ENCODE assay signal across 14 mouse cellular contexts in the genomic region with DNA sequence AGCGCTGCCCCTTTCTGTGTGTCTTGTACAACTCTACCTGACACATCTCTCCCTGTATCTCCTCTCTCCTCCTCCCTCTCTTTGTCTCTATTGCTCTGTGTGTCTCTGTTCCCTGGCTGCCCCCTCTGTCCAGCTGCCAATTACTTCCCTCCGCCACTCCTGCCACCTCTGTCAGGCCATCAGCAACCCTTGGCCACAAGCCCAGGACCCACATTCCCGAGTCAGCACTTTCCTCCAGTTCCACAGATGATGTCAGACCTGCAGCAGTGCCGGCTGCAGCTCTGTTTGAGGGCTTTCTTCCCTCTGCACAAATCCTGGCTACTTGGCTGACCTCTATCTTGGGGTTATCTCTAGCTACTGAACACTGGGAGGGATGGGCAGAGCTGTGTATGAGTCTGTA. TPM values are rescaled to one million over a fixed set of nuclear protein-coding genes. Genes with fewer than 3 reads are reported as not detected.
DNase-seq lines count a peak whose midpoint lies in the region; ATAC-seq and TF ChIP-seq lines count a peak whose summit lies in the region.
"Had no signal": no experiment of that assay in that cellular context is flagged by ENCODE, and none has a peak within 500 bp of the region (broad histone marks: within the 10 kb centered on the region; RNA-seq: fewer than 3 reads in every experiment).

No protein-coding gene starts in this region.

- no peak for TF ChIP-seq EP300 in lung, postnatal 0 days (IDR thresholded peaks at IDR 0.05)

- TF ChIP-seq CTCF in gastrocnemius, adult 2 months (IDR thresholded peaks at IDR 0.05), result no peak
- no peak for TF ChIP-seq CTCF in lung, postnatal 0 days (IDR thresholded peaks at IDR 0.05)

- H3K27ac ChIP-seq in gastrocnemius, adult 2 months, result no peak overlapping the region
- no peak overlapping the region for H3K27ac ChIP-seq in lung, embryonic 15.5 days
- peak overlapping the region; percentile 48; the same call in 1 of the 2 replicates for H3K27ac ChIP-seq in heart, embryonic 13.5 days (replicated peaks)
- no peak overlapping the region for H3K27ac ChIP-seq in lung, postnatal 0 days (ENCODE audit: low read length)
- H3K27ac ChIP-seq in midbrain, embryonic 15.5 days, result no peak overlapping the region
- H3K27ac ChIP-seq in intestine, embryonic 15.5 days, result no peak overlapping the region
- H3K27ac ChIP-seq: forebrain, embryonic 13.5 days; midbrain, embryonic 12.5 days had no signal

- intact Hi-C loops in gastrocnemius, adult 2 months (cut with DNase I), result loop anchor here (5.0 to 10.0 kb wide), 2 partner anchors 89 to 1337 kb away; a partner anchor contains a TSS

- H3K9me3 ChIP-seq in lung, embryonic 15.5 days, result no peaks in the 10 kb centered on the region
- H3K9me3 ChIP-seq in heart, embryonic 13.5 days, result no peaks in the 10 kb centered on the region
- H3K9me3 ChIP-seq in lung, postnatal 0 days (ENCODE audit: low read length), result no peaks in the 10 kb centered on the region
- H3K9me3 ChIP-seq in midbrain, embryonic 15.5 days, result no peaks in the 10 kb centered on the region
- H3K9me3 ChIP-seq in intestine, embryonic 15.5 days, result no peaks in the 10 kb centered on the region
- H3K9me3 ChIP-seq: midbrain, embryonic 12.5 days had no signal

- no peak overlapping the region for H3K4me3 ChIP-seq in gastrocnemius, adult 2 months
- H3K4me3 ChIP-seq in lung, embryonic 15.5 days, result no peak overlapping the region
- no peak overlapping the region for H3K4me3 ChIP-seq in heart, embryonic 13.5 days
- H3K4me3 ChIP-seq in lung, postnatal 0 days (ENCODE audit: low read depth, low read length), result no peak overlapping the region
- H3K4me3 ChIP-seq in midbrain, embryonic 15.5 days, result no peak overlapping the region
- H3K4me3 ChIP-seq in intestine, embryonic 15.5 days (replicated peaks), result no peak overlapping the region
- H3K4me3 ChIP-seq: forebrain, embryonic 13.5 days; midbrain, embryonic 12.5 days had no signal

- no peak overlapping the region; the same call in 1 of the 2 replicates for H3K9ac ChIP-seq in lung, embryonic 15.5 days
- peak overlapping the region; percentile 44; the same call in 1 of the 2 replicates for H3K9ac ChIP-seq in heart, embryonic 13.5 days
- H3K9ac ChIP-seq in lung, postnatal 0 days (replicated peaks; ENCODE audit: low read depth), result no peak overlapping the region
- no peak overlapping the region for H3K9ac ChIP-seq in midbrain, embryonic 15.5 days
- H3K9ac ChIP-seq in intestine, embryonic 15.5 days, result no peak overlapping the region
- H3K9ac ChIP-seq: forebrain, embryonic 13.5 days; midbrain, embryonic 12.5 days had no signal

- DNase-seq in gastrocnemius, adult 2 months, result peak; percentile 62
- no peak for DNase-seq in gastrocnemius, adult 18-20 months (ENCODE audit: low spot score)
- no peak for DNase-seq in lung, postnatal 25 days (ENCODE audit: low spot score)
- DNase-seq in lung, postnatal 0 days (ENCODE audit: low spot score), result peak; percentile 57
- DNase-seq: thymus, adult 18-20 months had no signal

- H3K4me2 ChIP-seq in lung, embryonic 15.5 days, result no peak overlapping the region
- no peak overlapping the region for H3K4me2 ChIP-seq in heart, embryonic 13.5 days
- no peak overlapping the region for H3K4me2 ChIP-seq in lung, postnatal 0 days (replicated peaks; ENCODE audit: low read depth, low read length)
- H3K4me2 ChIP-seq in midbrain, embryonic 15.5 days, result no peak overlapping the region
- no peak overlapping the region for H3K4me2 ChIP-seq in intestine, embryonic 15.5 days (replicated peaks)
- H3K4me2 ChIP-seq: forebrain, embryonic 13.5 days; midbrain, embryonic 12.5 days had no signal

- H3K36me3 ChIP-seq in lung, embryonic 15.5 days, result no peaks in the 10 kb centered on the region
- H3K36me3 ChIP-seq in heart, embryonic 13.5 days, result no peaks in the 10 kb centered on the region
- no peaks in the 10 kb centered on the region for H3K36me3 ChIP-seq in lung, postnatal 0 days (ENCODE audit: insufficient read depth, low read length)
- H3K36me3 ChIP-seq in midbrain, embryonic 15.5 days (replicated peaks), result no peaks in the 10 kb centered on the region
- H3K36me3 ChIP-seq in intestine, embryonic 15.5 days, result no peaks in the 10 kb centered on the region
- H3K36me3 ChIP-seq: midbrain, embryonic 12.5 days had no signal

- WGBS in lung, embryonic 15.5 days, result 23% methylated on average over 4 of the region's 4 CpGs
- 20% methylated on average over 4 of the region's 4 CpGs for WGBS in heart, embryonic 13.5 days
- WGBS in lung, postnatal 0 days, result 21% methylated on average over 4 of the region's 4 CpGs
- WGBS in midbrain, embryonic 15.5 days, result 57% methylated on average over 4 of the region's 4 CpGs
- WGBS in intestine, embryonic 15.5 days, result 28% methylated on average over 4 of the region's 4 CpGs

- H3K27me3 ChIP-seq in lung, embryonic 15.5 days, result peaks cover 3% of the 10 kb centered on the region; the same call in 1 of the 2 replicates
- H3K27me3 ChIP-seq in heart, embryonic 13.5 days (replicated peaks), result peaks cover 29% of the 10 kb centered on the region
- no peaks in the 10 kb centered on the region for H3K27me3 ChIP-seq in lung, postnatal 0 days (replicated peaks; ENCODE audit: insufficient read depth, low read length)
- no peaks in the 10 kb centered on the region for H3K27me3 ChIP-seq in midbrain, embryonic 15.5 days (replicated peaks)
- peaks cover 4% of the 10 kb centered on the region for H3K27me3 ChIP-seq in intestine, embryonic 15.5 days (replicated peaks)

- peak; percentile 19 for ATAC-seq in lung, embryonic 15.5 days (ENCODE audit: borderline replicate concordance, extremely low read depth, low FRiP score, low TSS enrichment)
- no peak for ATAC-seq in heart, embryonic 13.5 days (ENCODE audit: extremely low read depth, insufficient number of reproducible peaks, low FRiP score, low TSS enrichment)
- no peak for ATAC-seq in lung, postnatal 0 days
- ATAC-seq in midbrain, embryonic 15.5 days (replicated peaks), result no peak
- ATAC-seq in intestine, embryonic 15.5 days, result no peak
- ATAC-seq: activated CD4-positive, CD25-positive, alpha-beta regulatory T cell, adult 4 months; CD4-positive, CD25-positive, alpha-beta regulatory T cell, adult 4 months; forebrain, embryonic 13.5 days; inflammation-experienced regulatory T-cells, adult 6 months had no signal

- H3K4me1 ChIP-seq in lung, embryonic 15.5 days, result peaks cover 14% of the 10 kb centered on the region
- H3K4me1 ChIP-seq in heart, embryonic 13.5 days, result peaks cover 23% of the 10 kb centered on the region
- peaks cover 2% of the 10 kb centered on the region; the same call in 1 of the 2 replicates for H3K4me1 ChIP-seq in lung, postnatal 0 days (ENCODE audit: insufficient read depth, low read depth, low read length)
- peaks cover 27% of the 10 kb centered on the region for H3K4me1 ChIP-seq in midbrain, embryonic 15.5 days
- peaks cover 9% of the 10 kb centered on the region for H3K4me1 ChIP-seq in intestine, embryonic 15.5 days (replicated peaks)

RNA-seq across cellular contexts. Expression of a gene that starts 5.6 kb away (rescaled TPM):
- total RNA-seq in gastrocnemius, adult 2 months (2021), result 1 to 10 TPM; 2.3 to 3.6 TPM
- total RNA-seq in gastrocnemius, adult 18-20 months (2021), result 1 to 10 TPM; 3.4 to 4.8 TPM
- 2.1 and 2.3 TPM in 2 replicates for polyA plus RNA-seq in lung, embryonic 15.5 days (2015; fragmentation: Nextera tagmentation; extraction: Ambion mirVana)
- polyA plus RNA-seq in heart, embryonic 13.5 days (2015; fragmentation: Nextera tagmentation; extraction: Ambion mirVana), result 0.53 and 0.62 TPM in 2 replicates
- 0.85 and 1.4 TPM in 2 replicates for polyA plus RNA-seq in lung, postnatal 0 days (2015; fragmentation: Nextera tagmentation; extraction: Ambion mirVana)
- polyA plus RNA-seq in midbrain, embryonic 15.5 days (2015; fragmentation: Nextera tagmentation; extraction: Ambion mirVana), result 56.3 and 57.2 TPM in 2 replicates
- polyA plus RNA-seq in intestine, embryonic 15.5 days (2015; fragmentation: Nextera tagmentation; extraction: Ambion mirVana), result 0.90 and 1.9 TPM in 2 replicates
- polyA plus RNA-seq: activated CD4-positive, CD25-positive, alpha-beta regulatory T cell, adult 4 months; CD4-positive, CD25-positive, alpha-beta regulatory T cell, adult 4 months; inflammation-experienced regulatory T-cells, adult 6 months had no signal

RNA-seq across cellular contexts. Expression of a gene that starts 7.3 kb away (rescaled TPM):
- total RNA-seq in gastrocnemius, adult 2 months (2021), result not detected
- total RNA-seq in gastrocnemius, adult 18-20 months (2021), result under 1 TPM in 1 of 2 experiments, not detected in 1; 0.25 TPM
- polyA plus RNA-seq in lung, embryonic 15.5 days (2015; fragmentation: Nextera tagmentation; extraction: Ambion mirVana), result 1.1 and 1.4 TPM in 2 replicates
- 0.35 and 0.45 TPM in 2 replicates for polyA plus RNA-seq in heart, embryonic 13.5 days (2015; fragmentation: Nextera tagmentation; extraction: Ambion mirVana)
- polyA plus RNA-seq in lung, postnatal 0 days (2015; fragmentation: Nextera tagmentation; extraction: Ambion mirVana), result 0.87 and 1.2 TPM in 2 replicates
- 2.1 and 2.6 TPM in 2 replicates for polyA plus RNA-seq in midbrain, embryonic 15.5 days (2015; fragmentation: Nextera tagmentation; extraction: Ambion mirVana)
- polyA plus RNA-seq in intestine, embryonic 15.5 days (2015; fragmentation: Nextera tagmentation; extraction: Ambion mirVana), result 0.48 and 0.99 TPM in 2 replicates
- polyA plus RNA-seq: CD4-positive, CD25-positive, alpha-beta regulatory T cell, adult 4 months; inflammation-experienced regulatory T-cells, adult 6 months had no signal

RNA-seq across cellular contexts. Expression of a gene that starts 50.5 kb away (rescaled TPM):
- not detected for total RNA-seq in gastrocnemius, adult 2 months (2021)
- under 1 TPM in 1 of 2 experiments, not detected in 1; 0.12 TPM for total RNA-seq in gastrocnemius, adult 18-20 months (2021)
- polyA plus RNA-seq in lung, embryonic 15.5 days (2015; fragmentation: Nextera tagmentation; extraction: Ambion mirVana), result 0.88 and 0.98 TPM in 2 replicates
- 1.6 and 1.7 TPM in 2 replicates for polyA plus RNA-seq in heart, embryonic 13.5 days (2015; fragmentation: Nextera tagmentation; extraction: Ambion mirVana)
- polyA plus RNA-seq in lung, postnatal 0 days (2015; fragmentation: Nextera tagmentation; extraction: Ambion mirVana), result 0.51 and 0.76 TPM in 2 replicates
- 16.7 and 18.1 TPM in 2 replicates for polyA plus RNA-seq in midbrain, embryonic 15.5 days (2015; fragmentation: Nextera tagmentation; extraction: Ambion mirVana)
- polyA plus RNA-seq in intestine, embryonic 15.5 days (2015; fragmentation: Nextera tagmentation; extraction: Ambion mirVana), result 0.82 and 0.86 TPM in 2 replicates
- polyA plus RNA-seq: activated CD4-positive, CD25-positive, alpha-beta regulatory T cell, adult 4 months; CD4-positive, CD25-positive, alpha-beta regulatory T cell, adult 4 months; inflammation-experienced regulatory T-cells, adult 6 months had no signal

Comparison
In these comparisons a context has a peak if more than half of its experiments do, and no peak if none do; other contexts are left out.
1. DNase-seq: peak in gastrocnemius, adult 2 months (single experiment) and lung, postnatal 0 days (single experiment); none in gastrocnemius, adult 18-20 months (single experiment) and lung, postnatal 25 days (single experiment).
2. RNA of a gene that starts 5.6 kb away (polyA plus RNA-seq): 56.3 to 57.2 TPM in midbrain, embryonic 15.5 days; 2.1 to 2.3 TPM in lung, embryonic 15.5 days, 0.90 to 1.9 TPM in intestine, embryonic 15.5 days, 0.85 to 1.4 TPM in lung, postnatal 0 days and 0.53 to 0.62 TPM in heart, embryonic 13.5 days; every median in the first group is over 10 times any median in the second.